Mouse (Mus musculus): ENCODE results near the gene Ptpn22. TPM values are rescaled to one million over a fixed set of nuclear protein-coding genes. Genes with fewer than 3 reads are reported as not detected.

Gene Ptpn22
- polyA plus RNA-seq, 1 experiment from 2014 or later: 1.4 TPM

DNA sequence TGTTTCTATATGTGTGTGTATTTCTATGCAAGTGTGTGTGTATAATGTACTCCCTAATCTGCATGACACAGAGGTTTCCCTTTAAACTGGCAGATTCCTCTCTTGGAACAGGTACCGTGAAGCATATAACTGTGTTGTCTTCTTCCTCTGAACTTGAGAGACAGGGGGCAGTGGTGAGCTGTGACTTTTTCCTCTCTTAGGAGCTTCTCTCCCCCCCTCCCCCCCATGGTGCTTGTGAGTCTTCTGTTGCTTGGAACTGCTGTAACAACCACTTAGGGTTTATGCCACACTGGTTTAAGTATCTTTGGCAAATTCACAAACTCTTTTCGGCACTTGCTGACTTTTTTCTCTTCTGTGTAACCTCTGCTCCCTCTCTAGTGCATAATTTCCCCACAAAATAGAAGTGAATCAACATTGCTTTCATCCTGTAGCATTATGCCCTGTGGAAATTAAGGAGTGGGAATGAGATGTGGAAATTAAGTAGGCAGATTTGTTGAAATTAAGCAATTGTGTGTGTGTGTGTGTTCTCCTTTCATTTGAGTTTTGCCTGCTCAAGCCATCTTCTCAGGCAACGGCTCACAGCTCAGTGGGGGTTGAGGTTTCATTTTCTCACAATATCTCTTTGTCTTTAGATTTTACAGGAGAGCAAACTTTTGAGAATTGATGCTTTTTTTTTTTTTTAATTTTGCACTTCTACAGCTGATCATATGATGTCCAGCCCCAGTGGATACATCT, 6.9 kb upstream of the Ptpn22 start:
- 60% methylated on average over 3 of the region's 3 CpGs for WGBS
- Histone ChIP-seq H3K4me2 (ENCODE audit: low read depth, low read length) (no peak overlapping the region), H3K27me3 (ENCODE audit: control insufficient read depth, insufficient read depth, low read depth, low read length) (no peaks in the 10 kb centered on the region), H3K9ac (ENCODE audit: low read length) (no peak overlapping the region), H3K9me3 (ENCODE audit: control insufficient read depth, low read length) (no peaks in the 10 kb centered on the region), H3K4me3 (ENCODE audit: low read length) (no peak overlapping the region), H3K27ac (ENCODE audit: low read length) (no peak overlapping the region), H3K4me1 (replicated peaks; ENCODE audit: control insufficient read depth, insufficient read depth, low read length) (no peaks in the 10 kb centered on the region), H3K36me3 (ENCODE audit: control insufficient read depth, insufficient read depth, low read length) (no peaks in the 10 kb centered on the region)
- no peak for ATAC-seq (ENCODE audit: low read depth)

DNA sequence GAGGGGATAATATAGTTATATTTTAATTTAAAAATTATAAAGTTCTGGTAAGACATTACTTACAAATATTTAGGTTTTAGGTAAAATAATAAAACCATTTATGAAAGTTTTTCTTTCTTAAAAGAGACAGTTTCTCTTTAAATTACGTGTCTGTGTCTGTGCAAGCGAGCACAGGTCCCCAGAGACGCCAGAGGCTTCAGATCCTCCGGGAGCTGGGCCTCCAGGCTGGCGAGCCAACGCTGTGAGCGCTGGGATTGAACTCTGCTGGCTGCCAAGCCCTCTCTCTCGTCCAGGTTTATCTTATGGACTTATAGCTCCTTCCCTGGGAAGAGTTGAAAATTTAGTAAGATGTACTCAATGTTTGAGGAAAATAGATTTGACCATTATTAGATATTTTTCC, 5.8 kb upstream of the Ptpn22 start:
- WGBS: 55% methylated on average over 8 of the region's 8 CpGs
- no peak for ATAC-seq (ENCODE audit: low read depth)
- H3K4me3 ChIP-seq (ENCODE audit: low read length): no peak overlapping the region

DNA sequence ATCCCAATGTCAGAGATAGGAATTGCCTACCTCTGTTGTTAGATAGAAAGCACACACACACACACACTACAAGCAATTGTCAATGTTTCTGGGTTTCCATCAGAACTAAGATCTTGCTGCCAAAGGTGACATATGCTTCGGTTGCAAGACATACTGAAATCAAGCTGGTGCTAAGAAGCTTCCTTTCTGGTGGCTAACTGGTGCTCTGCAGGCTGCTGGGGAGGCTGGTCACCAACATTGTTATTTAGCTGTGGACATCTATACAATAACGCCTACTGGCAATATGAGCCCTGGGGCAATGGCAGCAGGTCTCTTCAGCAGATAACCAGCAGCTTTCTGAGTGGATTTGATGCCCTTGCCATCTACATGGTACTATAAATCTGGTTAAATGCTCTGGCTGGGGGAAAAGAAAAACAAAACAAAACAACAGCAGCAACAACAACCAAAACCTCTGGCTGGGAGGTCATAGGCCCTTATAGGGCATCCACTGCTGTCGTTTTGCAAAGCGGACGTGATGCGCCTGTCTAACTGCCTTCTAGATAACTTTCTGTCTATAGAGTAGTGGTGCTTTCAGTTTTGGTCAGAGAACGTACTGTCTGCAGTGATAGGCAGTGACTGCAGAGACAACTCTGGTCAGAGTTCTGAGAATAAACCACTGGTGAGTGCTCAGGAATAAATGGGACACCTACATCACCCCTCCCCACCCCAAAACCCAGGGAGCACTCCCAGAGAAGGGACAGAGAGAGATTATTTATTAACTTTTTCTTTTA, 2.4 kb upstream of the Ptpn22 start:
- H3K4me3 ChIP-seq (ENCODE audit: low read length): no peak overlapping the region
- H3K4me2 ChIP-seq (ENCODE audit: low read depth, low read length): no peak overlapping the region
- no peaks in the 10 kb centered on the region for H3K27me3 ChIP-seq (ENCODE audit: control insufficient read depth, insufficient read depth, low read depth, low read length)
- ATAC-seq (ENCODE audit: low read depth): no peak
- 80% methylated on average over 7 of the region's 7 CpGs for WGBS
- H3K27ac ChIP-seq (ENCODE audit: low read length): no peak overlapping the region
- H3K9me3 ChIP-seq (ENCODE audit: control insufficient read depth, low read length): no peaks in the 10 kb centered on the region
- no peaks in the 10 kb centered on the region for H3K36me3 ChIP-seq (ENCODE audit: control insufficient read depth, insufficient read depth, low read length)
- H3K4me1 ChIP-seq (replicated peaks; ENCODE audit: control insufficient read depth, insufficient read depth, low read length): 0 out of 2 replicates have a peak, but pooled peaks cover 5% of the 10 kb centered on the region
- no peak overlapping the region for H3K9ac ChIP-seq (ENCODE audit: low read length)

More for the DNA sequence above, 5.8 kb upstream of the Ptpn22 start:
- H3K27me3 ChIP-seq (ENCODE audit: control insufficient read depth, insufficient read depth, low read depth, low read length): no peaks in the 10 kb centered on the region
- no peaks in the 10 kb centered on the region for H3K9me3 ChIP-seq (ENCODE audit: control insufficient read depth, low read length)
- no peak overlapping the region for H3K4me2 ChIP-seq (ENCODE audit: low read depth, low read length)
- H3K36me3 ChIP-seq (ENCODE audit: control insufficient read depth, insufficient read depth, low read length): no peaks in the 10 kb centered on the region
- no peak overlapping the region for H3K9ac ChIP-seq (ENCODE audit: low read length)
- no peak overlapping the region for H3K27ac ChIP-seq (ENCODE audit: low read length)
- no peaks in the 10 kb centered on the region for H3K4me1 ChIP-seq (replicated peaks; ENCODE audit: control insufficient read depth, insufficient read depth, low read length)

DNA sequence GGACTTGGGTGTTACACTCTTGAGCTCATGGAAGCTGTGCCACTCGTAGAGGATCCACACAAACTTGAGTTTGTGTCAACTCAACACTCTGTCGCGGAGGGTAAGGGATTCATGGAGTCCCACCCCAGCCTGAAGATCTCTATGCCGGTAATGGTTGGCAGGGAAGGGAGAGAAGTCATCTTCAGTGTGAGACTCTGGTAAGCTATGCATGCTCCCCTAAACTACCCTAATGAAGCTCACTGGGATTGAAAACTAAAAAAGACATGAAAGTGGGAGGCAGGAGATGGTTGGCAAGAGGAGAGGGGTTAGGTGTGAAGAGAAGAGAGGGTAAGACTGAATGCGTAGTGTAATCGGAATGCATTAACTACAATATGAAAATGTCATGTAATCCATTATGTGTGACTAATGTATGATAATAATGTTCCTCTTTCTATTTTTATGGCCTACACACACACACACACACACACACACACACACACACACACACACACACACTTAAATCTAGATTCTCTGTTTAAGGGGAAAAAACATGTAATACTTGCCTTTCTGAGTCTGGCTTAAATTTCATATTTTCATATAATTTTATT, 1.5 kb upstream of the Ptpn22 start:
- Histone ChIP-seq H3K27ac (ENCODE audit: low read length) (no peak overlapping the region), H3K4me3 (ENCODE audit: low read length) (no peak overlapping the region), H3K9me3 (ENCODE audit: control insufficient read depth, low read length) (no peaks in the 10 kb centered on the region), H3K27me3 (ENCODE audit: control insufficient read depth, insufficient read depth, low read depth, low read length) (no peaks in the 10 kb centered on the region), H3K4me1 (replicated peaks; ENCODE audit: control insufficient read depth, insufficient read depth, low read length) (0 out of 2 replicates have a peak, but pooled peaks cover 5% of the 10 kb centered on the region), H3K9ac (ENCODE audit: low read length) (no peak overlapping the region), H3K4me2 (ENCODE audit: low read depth, low read length) (no peak overlapping the region), H3K36me3 (ENCODE audit: control insufficient read depth, insufficient read depth, low read length) (no peaks in the 10 kb centered on the region)
- ATAC-seq (ENCODE audit: low read depth): no peak
- WGBS: 88% methylated on average over 6 of the region's 6 CpGs

DNA sequence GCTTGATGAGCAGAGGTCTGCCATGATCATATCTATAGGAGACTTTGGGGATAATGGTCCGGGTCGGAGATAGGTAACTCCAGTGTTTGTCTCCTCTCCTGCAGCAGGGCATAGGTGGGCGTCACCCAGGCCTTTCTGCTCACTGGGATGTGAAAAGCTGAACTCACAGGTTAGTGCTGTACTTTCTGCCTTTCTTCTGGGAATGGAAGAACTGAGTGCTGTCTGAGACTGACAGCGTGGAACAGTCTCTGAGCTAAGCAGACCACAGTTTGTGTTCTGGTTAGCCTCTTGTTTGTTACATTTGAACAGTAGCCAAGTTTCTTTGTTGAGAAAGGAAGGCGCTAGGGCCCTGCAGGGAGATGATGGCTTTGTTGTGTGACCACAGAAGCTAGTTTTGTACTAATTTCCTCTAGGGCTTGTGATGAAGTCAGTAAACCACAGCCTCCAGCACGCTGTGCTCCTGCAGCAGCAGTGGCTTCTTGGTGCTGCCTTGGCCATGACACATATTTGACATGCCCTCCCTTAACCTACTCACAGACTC, 326 bp downstream of the Ptpn22 start:
- ATAC-seq (ENCODE audit: low read depth): no peak; the same call in 1 of the 2 replicates
- H3K4me2 ChIP-seq (ENCODE audit: low read depth, low read length): no peak overlapping the region
- no peak overlapping the region for H3K9ac ChIP-seq (ENCODE audit: low read length)
- no peaks in the 10 kb centered on the region for H3K36me3 ChIP-seq (ENCODE audit: control insufficient read depth, insufficient read depth, low read length)
- 0 out of 2 replicates have a peak, but pooled peaks cover 5% of the 10 kb centered on the region for H3K4me1 ChIP-seq (replicated peaks; ENCODE audit: control insufficient read depth, insufficient read depth, low read length)
- no peaks in the 10 kb centered on the region for H3K9me3 ChIP-seq (ENCODE audit: control insufficient read depth, low read length)
- 56% methylated on average over 6 of the region's 6 CpGs for WGBS
- H3K4me3 ChIP-seq (ENCODE audit: low read length): 0 out of 2 replicates have a peak overlapping the region, but pooled peaks have one; percentile 8
- H3K27ac ChIP-seq (ENCODE audit: low read length): 0 out of 2 replicates have a peak overlapping the region, but pooled peaks have one; percentile 22
- no peaks in the 10 kb centered on the region for H3K27me3 ChIP-seq (ENCODE audit: control insufficient read depth, insufficient read depth, low read depth, low read length)

DNA sequence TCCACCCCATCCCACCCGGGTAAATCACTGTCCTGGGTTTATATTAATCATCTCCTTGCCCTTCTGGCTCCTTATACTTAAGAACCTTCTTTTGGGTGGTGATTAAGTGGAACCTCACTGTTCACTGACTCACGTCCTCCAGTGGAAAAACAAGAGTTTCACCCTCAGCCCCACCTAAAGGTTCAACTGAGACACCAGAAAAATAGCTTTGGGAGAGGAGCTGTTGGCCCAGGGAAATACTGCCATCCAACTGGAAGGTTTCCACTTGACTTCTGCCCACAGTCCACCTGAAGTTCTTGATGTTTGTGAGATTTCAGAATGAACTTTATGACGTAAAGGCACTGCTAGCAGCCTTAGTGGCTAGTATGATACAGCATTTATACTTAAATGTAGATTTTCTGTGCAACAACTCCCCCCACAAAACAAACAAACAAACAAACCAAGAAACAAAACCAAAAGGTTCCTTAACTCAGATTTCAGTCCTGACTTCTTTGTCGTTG, 3.2 kb downstream of the Ptpn22 start:
- no peaks in the 10 kb centered on the region for H3K36me3 ChIP-seq (ENCODE audit: control insufficient read depth, insufficient read depth, low read length)
- 74% methylated on average over 4 of the region's 4 CpGs for WGBS

DNA sequence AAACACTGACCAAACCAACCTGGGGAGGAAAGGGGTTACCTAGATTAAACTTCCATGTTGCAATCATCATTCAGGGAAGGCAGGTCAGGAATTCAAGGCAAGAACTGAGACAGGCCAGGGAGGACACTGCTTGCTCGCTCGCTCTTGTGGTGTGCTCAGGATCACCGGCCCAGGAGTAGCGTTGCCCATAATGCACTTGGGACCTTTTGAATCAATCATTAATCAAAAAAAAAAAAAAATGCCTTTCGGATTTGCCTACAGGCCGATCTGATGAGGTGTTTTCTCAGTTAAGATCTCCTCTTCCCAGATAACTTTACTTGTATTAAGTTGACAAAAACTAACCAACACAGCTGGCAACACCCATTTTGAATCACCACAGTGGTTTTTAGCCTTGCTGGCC, 4.6 kb downstream of the Ptpn22 start:
- Histone ChIP-seq H3K4me2 (ENCODE audit: low read depth, low read length) (no peak overlapping the region), H3K27ac (ENCODE audit: low read length) (no peak overlapping the region), H3K27me3 (ENCODE audit: control insufficient read depth, insufficient read depth, low read depth, low read length) (no peaks in the 10 kb centered on the region), H3K36me3 (ENCODE audit: control insufficient read depth, insufficient read depth, low read length) (no peaks in the 10 kb centered on the region), H3K4me3 (ENCODE audit: low read length) (no peak overlapping the region), H3K9ac (ENCODE audit: low read length) (no peak overlapping the region), H3K9me3 (ENCODE audit: control insufficient read depth, low read length) (no peaks in the 10 kb centered on the region), H3K4me1 (replicated peaks; ENCODE audit: control insufficient read depth, insufficient read depth, low read length) (0 out of 2 replicates have a peak, but pooled peaks cover 5% of the 10 kb centered on the region)
- ATAC-seq (ENCODE audit: low read depth): no peak
- 76% methylated on average over 6 of the region's 6 CpGs for WGBS

More for the DNA sequence above, 3.2 kb downstream of the Ptpn22 start:
- Histone ChIP-seq H3K27ac (ENCODE audit: low read length) (no peak overlapping the region), H3K9ac (ENCODE audit: low read length) (no peak overlapping the region), H3K4me3 (ENCODE audit: low read length) (no peak overlapping the region), H3K27me3 (ENCODE audit: control insufficient read depth, insufficient read depth, low read depth, low read length) (no peaks in the 10 kb centered on the region), H3K9me3 (ENCODE audit: control insufficient read depth, low read length) (no peaks in the 10 kb centered on the region), H3K4me2 (ENCODE audit: low read depth, low read length) (no peak overlapping the region), H3K4me1 (replicated peaks; ENCODE audit: control insufficient read depth, insufficient read depth, low read length) (0 out of 2 replicates have a peak, but pooled peaks cover 5% of the 10 kb centered on the region)
- no peak for ATAC-seq (ENCODE audit: low read depth)

DNA sequence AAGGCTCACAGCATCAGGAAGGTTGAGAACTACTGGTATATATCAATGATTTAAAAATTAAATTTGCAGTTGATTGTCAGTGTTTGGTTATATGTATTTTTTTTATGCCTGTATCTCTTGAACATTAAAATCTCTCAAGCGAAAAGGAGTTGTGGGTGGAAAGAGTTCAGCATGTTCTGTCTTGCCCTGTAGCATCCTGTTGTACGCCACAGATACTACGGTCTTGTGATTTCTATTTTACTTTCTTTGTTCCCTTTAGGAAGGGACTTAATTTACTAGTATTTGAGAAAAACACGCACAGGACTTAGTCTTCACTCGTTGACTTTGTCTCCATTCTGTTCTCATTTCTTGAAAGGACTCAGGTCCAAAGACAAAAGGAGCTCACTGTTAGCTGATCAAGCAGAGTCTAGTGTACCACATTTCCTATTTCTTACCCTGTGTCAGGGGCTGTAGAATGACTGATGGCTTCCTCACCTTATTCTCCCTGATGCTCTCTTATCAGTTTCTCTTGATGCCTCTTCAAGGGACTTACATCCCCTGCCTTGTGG, 7.9 kb downstream of the Ptpn22 start:
- no peaks in the 10 kb centered on the region for H3K36me3 ChIP-seq (ENCODE audit: control insufficient read depth, insufficient read depth, low read length)
- no peak overlapping the region for H3K9ac ChIP-seq (ENCODE audit: low read length)
- H3K27ac ChIP-seq (ENCODE audit: low read length): no peak overlapping the region
- no peaks in the 10 kb centered on the region for H3K9me3 ChIP-seq (ENCODE audit: control insufficient read depth, low read length)
- H3K27me3 ChIP-seq (ENCODE audit: control insufficient read depth, insufficient read depth, low read depth, low read length): no peaks in the 10 kb centered on the region
- no peak overlapping the region for H3K4me3 ChIP-seq (ENCODE audit: low read length)
- H3K4me2 ChIP-seq (ENCODE audit: low read depth, low read length): no peak overlapping the region
- 86% methylated on average over 5 of the region's 5 CpGs for WGBS
- ATAC-seq (ENCODE audit: low read depth): no peak
- no peaks in the 10 kb centered on the region for H3K4me1 ChIP-seq (replicated peaks; ENCODE audit: control insufficient read depth, insufficient read depth, low read length)

All from lung, embryonic 16.5 days (tissue).